Mouse (Mus musculus): Measurements from ENCODE around the gene Osr1. TPM values are rescaled to one million over a fixed set of nuclear protein-coding genes. Genes with fewer than 3 reads are reported as not detected.

Gene Osr1
- polyA plus RNA-seq, 1 experiment from 2014 or later, result 23.3 TPM

- 3% methylated on average over 7 of the region's 7 CpGs for WGBS
- peaks cover 9% of the 10 kb centered on the region; the same call in 1 of the 2 replicates for H3K4me1 ChIP-seq (ENCODE audit: insufficient read depth)
- H3K36me3 ChIP-seq (ENCODE audit: insufficient read depth), result peaks cover 15% of the 10 kb centered on the region
- no peak for TF ChIP-seq CTCF (IDR thresholded peaks at IDR 0.05; ENCODE audit: low read depth)
- H3K9me3 ChIP-seq (ENCODE audit: low read depth, low read length), result no peaks in the 10 kb centered on the region
- H3K4me2 ChIP-seq, result peak overlapping the region; percentile 75
- peak; percentile 59 for ATAC-seq (ENCODE audit: insufficient read depth)
- peaks cover 21% of the 10 kb centered on the region for H3K27me3 ChIP-seq (ENCODE audit: insufficient read depth, low read length)
- no peak for DNase-seq
- H3K27ac ChIP-seq (ENCODE audit: low read depth), result no peak overlapping the region
- H3K4me3 ChIP-seq (ENCODE audit: low read depth, low read length), result peak overlapping the region; percentile 39
- H3K9ac ChIP-seq, result peak overlapping the region; percentile 47
Observed at GRCm38 (mm10) chr12:9585085-9585453, 15.2 kb downstream of the Osr1 start.

- no peaks in the 10 kb centered on the region for H3K9me3 ChIP-seq (ENCODE audit: low read depth, low read length)
- DNase-seq (peak; percentile 64), ATAC-seq (ENCODE audit: insufficient read depth) (no peak)
- no peak overlapping the region for H3K4me2 ChIP-seq
- no peak for TF ChIP-seq CTCF (IDR thresholded peaks at IDR 0.05; ENCODE audit: low read depth)
- peaks cover 3% of the 10 kb centered on the region; the same call in 1 of the 2 replicates for H3K4me1 ChIP-seq (ENCODE audit: insufficient read depth)
- no peak overlapping the region for H3K4me3 ChIP-seq (ENCODE audit: low read depth, low read length)
- no peak overlapping the region for H3K27ac ChIP-seq (ENCODE audit: low read depth)
- H3K27me3 ChIP-seq (ENCODE audit: insufficient read depth, low read length), result peaks cover 2% of the 10 kb centered on the region; the same call in 1 of the 2 replicates
- H3K36me3 ChIP-seq (ENCODE audit: insufficient read depth), result no peaks in the 10 kb centered on the region
- no peak overlapping the region for H3K9ac ChIP-seq
- WGBS, result 56% methylated on average over 1 of the region's 1 CpGs
Observed at GRCm38 (mm10) chr12:9587732-9588131, 17.8 kb downstream of the Osr1 start.

- Histone ChIP-seq H3K27me3 (ENCODE audit: insufficient read depth, low read length) (no peaks in the 10 kb centered on the region), H3K9me3 (ENCODE audit: low read depth, low read length) (no peaks in the 10 kb centered on the region), H3K4me1 (ENCODE audit: insufficient read depth) (peaks cover 3% of the 10 kb centered on the region; the same call in 1 of the 2 replicates), H3K4me2 (no peak overlapping the region), H3K36me3 (ENCODE audit: insufficient read depth) (no peaks in the 10 kb centered on the region), H3K4me3 (ENCODE audit: low read depth, low read length) (no peak overlapping the region), H3K9ac (no peak overlapping the region), H3K27ac (ENCODE audit: low read depth) (no peak overlapping the region)
- no peak for DNase-seq
- no peak for TF ChIP-seq CTCF (IDR thresholded peaks at IDR 0.05; ENCODE audit: low read depth)
- ATAC-seq (ENCODE audit: insufficient read depth), result no peak
- WGBS, result 49% methylated on average over 7 of the region's 7 CpGs
Observed at GRCm38 (mm10) chr12:9589561-9590134, 19.7 kb downstream of the Osr1 start.

GRCm38 (mm10) chr12:9591141-9591540 lies 21.2 kb downstream of the Osr1 start:
- no peak overlapping the region for H3K27ac ChIP-seq (ENCODE audit: low read depth)
- no peaks in the 10 kb centered on the region for H3K9me3 ChIP-seq (ENCODE audit: low read depth, low read length)
- TF ChIP-seq CTCF (IDR thresholded peaks at IDR 0.05; ENCODE audit: low read depth), result no peak
- no peaks in the 10 kb centered on the region for H3K27me3 ChIP-seq (ENCODE audit: insufficient read depth, low read length)
- 58% methylated on average over 3 of the region's 3 CpGs for WGBS
- no peak overlapping the region for H3K9ac ChIP-seq
- H3K4me2 ChIP-seq, result no peak overlapping the region
- DNase-seq, result no peak
- H3K4me3 ChIP-seq (ENCODE audit: low read depth, low read length), result no peak overlapping the region
- ATAC-seq (ENCODE audit: insufficient read depth), result no peak
- no peaks in the 10 kb centered on the region for H3K4me1 ChIP-seq (ENCODE audit: insufficient read depth)
- no peaks in the 10 kb centered on the region for H3K36me3 ChIP-seq (ENCODE audit: insufficient read depth)

- no peak overlapping the region for H3K4me3 ChIP-seq (ENCODE audit: low read depth, low read length)
- no peak overlapping the region for H3K4me2 ChIP-seq
- no peak overlapping the region for H3K27ac ChIP-seq (ENCODE audit: low read depth)
- no peak for ATAC-seq (ENCODE audit: insufficient read depth)
- DNase-seq, result no peak
- no peak overlapping the region for H3K9ac ChIP-seq
- TF ChIP-seq CTCF (IDR thresholded peaks at IDR 0.05; ENCODE audit: low read depth), result no peak
- no peaks in the 10 kb centered on the region for H3K27me3 ChIP-seq (ENCODE audit: insufficient read depth, low read length)
- H3K36me3 ChIP-seq (ENCODE audit: insufficient read depth), result no peaks in the 10 kb centered on the region
- no peaks in the 10 kb centered on the region for H3K9me3 ChIP-seq (ENCODE audit: low read depth, low read length)
- no peaks in the 10 kb centered on the region for H3K4me1 ChIP-seq (ENCODE audit: insufficient read depth)
Observed at GRCm38 (mm10) chr12:9598219-9598618, 28.3 kb downstream of the Osr1 start.

Data from lung, embryonic 14.5 days (tissue).